Mouse (Mus musculus) erythroblast, embryonic 14.5 days (primary cell): ENCODE data around the gene Slc22a23.

Source experiments
- GATA1 ChIP-seq: IDR thresholded peaks from 2 replicates; pipeline ENCODE4 v1.6.1; 2012; ENCODE audit warnings: low read length, inconsistent platforms, mixed read lengths
- TAL1 ChIP-seq: IDR thresholded peaks from 3 replicates; pipeline ENCODE4 v1.6.1; 2012; ENCODE audit warnings: low read length, inconsistent platforms, mixed read lengths

DNA sequence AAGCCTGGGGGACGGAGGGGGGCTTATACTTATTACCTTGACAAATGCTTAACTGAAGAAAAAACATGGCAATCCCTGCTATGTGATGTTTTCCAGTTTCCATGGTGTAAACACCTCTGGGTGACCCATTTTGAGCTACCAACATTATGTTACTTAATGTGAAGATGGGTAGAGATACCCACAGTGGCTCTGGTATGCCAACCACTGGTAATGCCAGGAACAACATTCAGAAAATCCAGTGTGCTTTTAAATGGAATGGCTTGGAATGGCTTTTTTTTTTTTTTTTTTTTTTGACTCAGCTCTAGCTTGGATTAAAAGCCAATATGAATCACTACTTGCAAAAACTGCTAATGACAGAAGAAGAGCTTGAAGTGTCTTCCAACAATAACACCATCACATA lies 8.1 kb downstream of the Slc22a23 start:
- TF ChIP-seq GATA1 (no peak), TAL1 (no peak)
